Mouse (Mus musculus): Measurements from ENCODE around the gene Gfy. TPM values are rescaled to one million over a fixed set of nuclear protein-coding genes. Genes with fewer than 3 reads are reported as not detected.
"Not testable (repeated sequence)": the region's sequence is repeated elsewhere in the genome, so short reads cannot be mapped to it uniquely, and the experiment has no call there.

The Gfy gene
- polyA plus RNA-seq, 1 experiment from 2014 or later: not detected

- Histone ChIP-seq H3K9ac (replicated peaks) (no peak overlapping the region), H3K4me1 (ENCODE audit: insufficient read depth) (no peaks in the 10 kb centered on the region; the same call in 1 of the 2 replicates), H3K4me3 (ENCODE audit: low read depth, low read length) (no peak overlapping the region), H3K9me3 (ENCODE audit: low read length) (peaks cover 3% of the 10 kb centered on the region), H3K4me2 (ENCODE audit: low read depth, low read length) (no peak overlapping the region), H3K27me3 (ENCODE audit: insufficient read depth, low read length) (peaks cover 84% of the 10 kb centered on the region), H3K27ac (ENCODE audit: low read depth) (no peak overlapping the region), H3K36me3 (replicated peaks; ENCODE audit: insufficient read depth, low read length) (no peaks in the 10 kb centered on the region)
- ATAC-seq (no peak), DNase-seq (no peak)
- TF ChIP-seq EP300 (IDR thresholded peaks at IDR 0.05; ENCODE audit: low read depth): no peak
- TF ChIP-seq CTCF (IDR thresholded peaks at IDR 0.05; ENCODE audit: low read depth): no peak
- 4% methylated on average over 27 of the region's 31 CpGs for WGBS (ENCODE audit: insufficient replicate concordance)
Observed at GRCm38 (mm10) chr7:45176356-45176755, 3.0 kb downstream of the Gfy start.

DNA sequence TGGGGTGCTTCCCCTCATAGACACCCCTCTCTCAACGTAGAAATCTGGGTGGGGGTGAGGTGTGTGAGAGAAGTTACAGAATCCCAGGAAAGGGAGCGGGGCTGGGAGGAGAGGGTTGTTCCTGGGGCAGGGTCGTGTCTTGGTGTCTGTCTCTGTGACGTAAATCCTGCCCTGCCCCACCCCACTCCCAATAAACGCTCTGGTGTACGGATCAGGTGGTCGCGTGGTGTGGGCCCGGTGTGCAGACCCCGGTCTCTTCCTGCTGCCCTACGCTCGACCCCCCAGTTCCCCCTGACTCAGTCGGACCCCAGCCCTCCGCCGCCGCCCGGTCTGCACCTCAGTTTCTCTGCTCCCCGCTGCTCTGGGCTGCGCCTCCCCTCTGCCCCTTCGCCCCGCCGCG lies 3.4 kb downstream of the Gfy start:
- ATAC-seq (no peak), DNase-seq (no peak)
- Histone ChIP-seq H3K27ac (ENCODE audit: low read depth) (no peak overlapping the region), H3K4me3 (ENCODE audit: low read depth, low read length) (no peak overlapping the region), H3K4me2 (ENCODE audit: low read depth, low read length) (no peak overlapping the region), H3K4me1 (ENCODE audit: insufficient read depth) (no peaks in the 10 kb centered on the region), H3K36me3 (replicated peaks; ENCODE audit: insufficient read depth, low read length) (no peaks in the 10 kb centered on the region), H3K27me3 (ENCODE audit: insufficient read depth, low read length) (peaks cover 80% of the 10 kb centered on the region), H3K9me3 (ENCODE audit: low read length) (peaks cover 3% of the 10 kb centered on the region), H3K9ac (replicated peaks) (no peak overlapping the region)
- TF ChIP-seq EP300 (IDR thresholded peaks at IDR 0.05; ENCODE audit: low read depth) (no peak), CTCF (IDR thresholded peaks at IDR 0.05; ENCODE audit: low read depth) (no peak)
- 3% methylated on average over 23 of the region's 23 CpGs for WGBS (ENCODE audit: insufficient replicate concordance)

DNA sequence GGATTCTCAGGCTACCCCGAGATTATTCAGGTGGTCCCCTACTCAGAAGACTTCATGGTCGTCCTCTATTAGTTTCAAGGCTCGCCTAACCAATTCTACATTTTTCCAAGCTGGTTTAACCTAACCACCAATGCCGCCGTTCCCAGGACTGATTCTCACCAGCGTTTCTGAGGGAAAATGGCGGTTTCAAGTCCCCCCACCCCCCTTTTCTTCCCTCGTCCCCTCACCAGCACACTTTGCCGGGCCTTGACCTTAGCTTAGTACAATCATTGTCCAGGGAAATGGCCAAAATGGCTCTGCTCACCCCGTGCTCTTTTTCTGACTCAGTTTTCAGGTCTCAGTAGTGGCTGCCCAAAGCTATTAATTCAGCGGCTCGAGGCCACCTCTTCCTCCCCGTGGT lies 4.0 kb downstream of the Gfy start:
- ATAC-seq: no peak
- H3K27me3 ChIP-seq (ENCODE audit: insufficient read depth, low read length): peaks cover 74% of the 10 kb centered on the region
- H3K36me3 ChIP-seq (replicated peaks; ENCODE audit: insufficient read depth, low read length): no peaks in the 10 kb centered on the region
- no peaks in the 10 kb centered on the region for H3K4me1 ChIP-seq (ENCODE audit: insufficient read depth)
- H3K4me3 ChIP-seq (ENCODE audit: low read depth, low read length): no peak overlapping the region
- H3K27ac ChIP-seq (ENCODE audit: low read depth): no peak overlapping the region
- no peak overlapping the region for H3K4me2 ChIP-seq (ENCODE audit: low read depth, low read length)
- no peak for TF ChIP-seq EP300 (IDR thresholded peaks at IDR 0.05; ENCODE audit: low read depth)
- peaks cover 3% of the 10 kb centered on the region for H3K9me3 ChIP-seq (ENCODE audit: low read length)
- WGBS (ENCODE audit: insufficient replicate concordance): 5% methylated on average over 13 of the region's 13 CpGs
- DNase-seq: no peak
- no peak overlapping the region for H3K9ac ChIP-seq (replicated peaks)

GRCm38 (mm10) chr7:45174567-45175280 lies 4.6 kb downstream of the Gfy start:
- 6% methylated on average over 29 of the region's 29 CpGs for WGBS (ENCODE audit: insufficient replicate concordance)
- Histone ChIP-seq H3K27me3 (ENCODE audit: insufficient read depth, low read length) (peaks cover 68% of the 10 kb centered on the region), H3K4me1 (ENCODE audit: insufficient read depth) (no peaks in the 10 kb centered on the region), H3K4me3 (ENCODE audit: low read depth, low read length) (no peak overlapping the region), H3K4me2 (ENCODE audit: low read depth, low read length) (no peak overlapping the region), H3K9me3 (ENCODE audit: low read length) (peaks cover 10% of the 10 kb centered on the region), H3K36me3 (replicated peaks; ENCODE audit: insufficient read depth, low read length) (no peaks in the 10 kb centered on the region), H3K27ac (ENCODE audit: low read depth) (no peak overlapping the region), H3K9ac (replicated peaks) (no peak overlapping the region)
- TF ChIP-seq EP300 (IDR thresholded peaks at IDR 0.05; ENCODE audit: low read depth): no peak
- ATAC-seq (no peak), DNase-seq (no peak)

DNA sequence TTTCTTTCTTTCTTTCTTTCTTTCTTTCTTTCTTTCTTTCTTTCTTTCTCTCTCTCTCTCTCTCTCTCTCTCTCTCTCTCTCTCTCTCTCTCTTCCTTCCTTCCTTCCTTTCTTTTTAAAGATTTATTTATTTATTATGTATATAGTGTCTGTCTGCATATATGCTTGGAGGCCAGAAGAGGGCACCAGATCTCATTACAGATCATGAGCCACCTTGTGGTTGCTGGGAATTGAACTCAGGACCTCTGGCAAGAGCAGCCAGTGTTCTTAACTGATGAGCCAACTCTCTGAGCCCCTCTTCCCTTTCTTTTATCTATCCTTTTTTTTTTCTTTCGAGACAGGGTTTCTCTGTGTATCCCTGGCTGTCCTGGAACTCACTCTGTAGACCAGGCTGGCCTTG lies 5.6 kb downstream of the Gfy start:
- peaks cover 19% of the 10 kb centered on the region for H3K9me3 ChIP-seq (ENCODE audit: low read length)
- H3K9ac ChIP-seq (replicated peaks); H3K4me3 ChIP-seq (ENCODE audit: low read depth, low read length); H3K4me1 ChIP-seq (ENCODE audit: insufficient read depth); H3K4me2 ChIP-seq (ENCODE audit: low read depth, low read length); H3K36me3 ChIP-seq (replicated peaks; ENCODE audit: insufficient read depth, low read length); ATAC-seq; DNase-seq; H3K27ac ChIP-seq (ENCODE audit: low read depth): not testable (repeated sequence)
- TF ChIP-seq CTCF (IDR thresholded peaks at IDR 0.05; ENCODE audit: low read depth): peak; percentile 59
- WGBS (ENCODE audit: insufficient replicate concordance): 47% methylated on average over 1 of the region's 1 CpGs
- peaks cover 68% of the 10 kb centered on the region for H3K27me3 ChIP-seq (ENCODE audit: insufficient read depth, low read length)

DNA sequence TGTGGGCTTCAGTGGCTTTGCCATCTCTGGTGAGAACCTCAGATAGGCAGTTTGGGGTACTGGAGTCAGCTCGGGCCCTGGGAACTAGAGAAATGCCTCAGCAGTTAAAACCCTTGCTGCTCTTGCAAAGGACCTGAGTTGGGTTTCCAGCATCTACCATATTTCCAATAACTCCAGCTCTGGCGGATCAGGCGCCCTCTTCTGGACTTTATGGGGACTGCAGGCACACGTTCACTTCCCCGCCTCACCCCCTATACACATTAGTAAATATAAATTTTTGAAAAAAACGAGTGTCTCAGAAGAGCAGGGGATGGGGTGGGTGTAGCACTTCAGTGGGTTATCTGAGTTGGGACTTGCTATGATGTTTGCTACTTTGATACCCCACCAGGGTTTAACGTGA lies 6.4 kb downstream of the Gfy start:
- ATAC-seq: no peak
- 54% methylated on average over 7 of the region's 7 CpGs for WGBS (ENCODE audit: insufficient replicate concordance)

More for the DNA sequence above, 6.4 kb downstream of the Gfy start:
- no peak overlapping the region for H3K4me2 ChIP-seq (ENCODE audit: low read depth, low read length)
- no peak overlapping the region for H3K4me3 ChIP-seq (ENCODE audit: low read depth, low read length)
- no peak overlapping the region for H3K27ac ChIP-seq (ENCODE audit: low read depth)
- TF ChIP-seq EP300 (IDR thresholded peaks at IDR 0.05; ENCODE audit: low read depth) (no peak), CTCF (IDR thresholded peaks at IDR 0.05; ENCODE audit: low read depth) (peak; percentile 56)
- no peaks in the 10 kb centered on the region for H3K36me3 ChIP-seq (replicated peaks; ENCODE audit: insufficient read depth, low read length)
- peaks cover 68% of the 10 kb centered on the region for H3K27me3 ChIP-seq (ENCODE audit: insufficient read depth, low read length)
- no peaks in the 10 kb centered on the region for H3K4me1 ChIP-seq (ENCODE audit: insufficient read depth)
- H3K9ac ChIP-seq (replicated peaks): no peak overlapping the region
- peak; percentile 45 for DNase-seq
- peaks cover 24% of the 10 kb centered on the region for H3K9me3 ChIP-seq (ENCODE audit: low read length)
